Mouse (Mus musculus) MN1 (cell line): ENCODE data around the gene Tmem120a.
A peak's percentile ranks its signal among the peaks of the same experiment; 100 is the strongest.

Source experiments
- DNase-seq: peaks from one replicate; pipeline ENCODE4 v3.0.0-alpha.2; 2016; ENCODE audit warnings: low spot score

Gene Tmem120a

GRCm38 (mm10) chr5:135743741-135744609 is at the start of gene Tmem120a:
Gene Tmem120a, minus strand, starts transcription at chr5:135744448.
- DNase-seq, result peak; percentile 98

GRCm38 (mm10) chr5:135782901-135783300 is 38.7 kb upstream of the Tmem120a start:
- DNase-seq, result no peak

- no peak for DNase-seq
Observed at GRCm38 (mm10) chr5:135780331-135780730, 36.1 kb upstream of the Tmem120a start.

GRCm38 (mm10) chr5:135778471-135779445 is 34.5 kb upstream of the Tmem120a start, which contains the start of gene Mdh2:
Gene Mdh2, plus strand, starts transcription at chr5:135778480.
- DNase-seq, result peak; percentile 100

- DNase-seq, result peak; percentile 75
Observed at GRCm38 (mm10) chr5:135777796-135778470, 33.7 kb upstream of the Tmem120a start, which contains the start of gene Styxl1. Gene Styxl1, minus strand, starts transcription at chr5:135778385.

- peak; percentile 44 for DNase-seq
Observed at GRCm38 (mm10) chr5:135776546-135776945, 32.3 kb upstream of the Tmem120a start.

- DNase-seq, result no peak
Observed at GRCm38 (mm10) chr5:135772519-135772918, 28.3 kb upstream of the Tmem120a start.

GRCm38 (mm10) chr5:135764971-135765370 is 20.7 kb upstream of the Tmem120a start:
- no peak for DNase-seq

GRCm38 (mm10) chr5:135763526-135763925 is 19.3 kb upstream of the Tmem120a start:
- DNase-seq, result peak; percentile 85

- DNase-seq, result no peak
Observed at GRCm38 (mm10) chr5:135761881-135762280, 17.6 kb upstream of the Tmem120a start.

GRCm38 (mm10) chr5:135751595-135751994 is 7.3 kb upstream of the Tmem120a start:
- no peak for DNase-seq

GRCm38 (mm10) chr5:135751041-135751440 is 6.8 kb upstream of the Tmem120a start:
- no peak for DNase-seq

GRCm38 (mm10) chr5:135744742-135745141 is 494 bp upstream of the Tmem120a start:
- no peak for DNase-seq

- peak; percentile 75 for DNase-seq
Observed at GRCm38 (mm10) chr5:135742941-135743740, 1.1 kb downstream of the Tmem120a start.

- no peak for DNase-seq
Observed at GRCm38 (mm10) chr5:135742156-135742555, 2.1 kb downstream of the Tmem120a start.

GRCm38 (mm10) chr5:135738266-135738665 is 6.0 kb downstream of the Tmem120a start:
- no peak for DNase-seq

- DNase-seq, result no peak
Observed at GRCm38 (mm10) chr5:135737154-135737553, 7.1 kb downstream of the Tmem120a start.

- no peak for DNase-seq
Observed at GRCm38 (mm10) chr5:135736544-135736943, 7.7 kb downstream of the Tmem120a start.

GRCm38 (mm10) chr5:135735741-135736140 is 8.5 kb downstream of the Tmem120a start:
- DNase-seq, result no peak

GRCm38 (mm10) chr5:135734057-135734680 is 10.1 kb downstream of the Tmem120a start:
- no peak for DNase-seq
